Mouse (Mus musculus) adrenal gland, postnatal 10 days (tissue): ENCODE results near the gene Lrp2. TPM values are rescaled to one million over a fixed set of nuclear protein-coding genes. Genes with fewer than 3 reads are reported as not detected.

ENCODE experiments used
- DNase-seq: peaks from one replicate; pipeline ENCODE4 v3.0.0; 2021; ENCODE audit warnings: mixed read lengths
- long read RNA-seq, 2 experiments: library from polyadenylated mRNA; stranded (forward); transcript quantifications; one replicate each; pipeline ENCODE4 v2.0.0; 2021
- total RNA-seq, 2 experiments: library from RNA; stranded (reverse); gene quantifications; 2 replicates each; pipeline ENCODE4 v1.2.3; 2021

Lrp2 gene
- total RNA-seq, result 1 to 10 TPM in 1 of 2 experiments, under 1 TPM in 1; 0.75 to 1.1 TPM
- long read RNA-seq, experiment 1, result 0 reads
- long read RNA-seq, experiment 2, full-length matches to known transcripts, result 1 of 2 reads
- long read RNA-seq, experiment 2, partial matches to known transcripts, result 1 of 2 reads
- long read RNA-seq, experiment 2, other reads (novel, unspliced or antisense), result 0 of 2 reads

DNA sequence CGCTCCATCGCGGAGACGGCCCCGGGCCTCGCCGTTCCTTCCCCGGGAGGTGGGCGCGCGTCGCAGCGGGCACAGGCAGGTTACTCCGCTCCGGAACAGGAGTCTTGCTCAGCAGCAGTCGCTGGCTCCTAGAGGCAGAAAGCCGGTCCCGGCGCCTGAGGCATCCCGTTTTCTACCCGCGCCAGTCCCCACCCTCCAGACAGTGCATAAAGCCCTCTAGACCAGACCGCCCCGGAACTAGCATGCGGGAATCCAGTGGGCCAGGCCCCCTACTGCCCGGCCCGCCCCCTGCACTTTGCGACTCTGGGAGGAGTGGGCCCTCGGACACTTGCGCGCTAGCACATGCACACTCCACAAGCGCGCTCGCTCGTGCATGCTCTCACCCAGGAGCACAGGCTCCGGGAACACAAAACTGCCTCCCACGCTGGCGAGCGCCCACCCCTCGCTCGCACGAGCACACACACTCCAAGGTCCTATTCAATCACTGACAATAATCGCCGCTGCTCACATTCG, at the start of gene Lrp2:
Gene Lrp2 (minus strand): TSS at position 180 of the 513 bp plus-strand sequence.
- peak; percentile 22 for DNase-seq

GRCm38 (mm10) chr2:69635064-69635701, 49.3 kb upstream of the Lrp2 start:
- DNase-seq, result peak; percentile 65

DNA sequence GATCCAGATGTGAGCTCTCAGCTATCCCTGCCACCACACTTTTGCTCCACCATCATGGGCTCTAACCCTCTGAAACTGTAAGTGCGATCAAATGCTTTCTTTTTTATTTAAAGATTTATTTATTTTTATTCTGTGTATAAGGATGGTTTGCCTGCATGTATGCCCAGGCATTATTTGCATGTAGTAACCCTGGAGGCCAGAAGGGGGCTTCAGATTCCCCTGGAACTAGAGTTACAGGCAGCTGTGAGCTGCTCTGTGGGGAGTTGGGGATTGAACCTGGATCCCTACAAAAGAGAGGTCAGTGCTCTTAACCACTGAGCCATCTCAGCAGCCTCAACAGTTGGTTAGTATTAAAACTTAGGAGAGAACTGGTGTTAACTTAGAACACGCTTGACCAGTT, 45.6 kb upstream of the Lrp2 start:
- DNase-seq, result peak; percentile 12

DNA sequence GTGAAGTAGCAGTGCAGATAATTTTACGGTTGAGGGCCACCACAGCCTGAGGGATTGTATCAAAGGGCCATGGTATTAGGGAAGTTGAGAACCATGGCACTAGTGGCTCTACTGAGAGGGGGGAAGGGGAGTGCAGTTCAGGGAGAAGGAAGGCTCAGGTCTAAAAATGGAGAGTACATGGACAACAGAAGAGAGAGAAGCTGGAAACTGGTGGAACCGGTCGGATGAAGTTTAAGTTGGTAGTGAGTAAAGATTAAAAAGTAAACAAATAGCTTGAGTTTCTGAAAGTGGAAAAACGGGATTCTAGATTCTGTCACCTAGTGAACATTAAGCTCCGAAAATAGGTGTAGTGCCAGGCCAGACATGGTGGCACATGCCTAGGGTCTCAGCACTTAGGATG, 44.9 kb upstream of the Lrp2 start:
- DNase-seq, result no peak

GRCm38 (mm10) chr2:69629914-69630313, 44.0 kb upstream of the Lrp2 start:
- DNase-seq, result no peak

DNA sequence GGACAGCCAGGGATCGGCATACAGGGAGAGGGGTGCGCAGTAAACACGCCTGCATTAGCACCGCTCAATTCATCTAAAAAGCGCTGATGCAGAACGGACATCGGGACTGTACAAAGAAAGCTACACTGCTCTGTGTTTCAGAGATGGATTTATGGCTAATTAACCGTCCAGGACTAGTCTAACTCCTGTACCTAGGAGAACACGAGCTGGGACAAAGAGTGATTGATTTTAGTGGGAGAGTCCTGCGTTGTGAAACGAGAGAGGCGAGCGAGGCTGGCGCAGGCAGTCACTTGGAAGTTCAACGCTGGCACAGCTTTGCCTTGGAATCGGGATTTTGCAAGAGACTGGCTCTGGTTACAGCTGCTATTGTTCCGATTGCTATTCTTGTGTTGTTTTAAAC, 43.4 kb upstream of the Lrp2 start:
- peak; percentile 54 for DNase-seq

DNA sequence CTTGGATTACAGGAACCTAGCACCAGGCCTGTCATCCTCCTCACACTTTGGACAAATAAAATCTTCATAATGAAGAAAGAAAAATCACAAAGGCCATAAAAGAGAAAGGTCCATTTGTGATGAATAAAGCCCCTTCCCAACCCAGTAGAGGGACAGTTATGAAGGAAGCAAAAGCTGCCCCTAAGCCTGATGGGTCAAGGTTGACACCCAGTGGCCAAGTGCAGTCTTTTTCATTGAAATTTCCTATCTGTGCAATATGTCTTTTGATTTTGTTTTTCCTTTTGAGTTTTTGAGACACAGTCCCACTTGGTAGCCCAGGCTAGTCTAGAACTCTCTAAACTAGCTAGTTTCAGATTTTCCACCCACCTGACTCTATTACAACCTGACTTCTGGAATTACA, 33.4 kb upstream of the Lrp2 start:
- no peak for DNase-seq

- no peak for DNase-seq
These were observed 32.5 kb upstream of the Lrp2 start for GRCm38 (mm10) chr2:69618336-69618735.

DNA sequence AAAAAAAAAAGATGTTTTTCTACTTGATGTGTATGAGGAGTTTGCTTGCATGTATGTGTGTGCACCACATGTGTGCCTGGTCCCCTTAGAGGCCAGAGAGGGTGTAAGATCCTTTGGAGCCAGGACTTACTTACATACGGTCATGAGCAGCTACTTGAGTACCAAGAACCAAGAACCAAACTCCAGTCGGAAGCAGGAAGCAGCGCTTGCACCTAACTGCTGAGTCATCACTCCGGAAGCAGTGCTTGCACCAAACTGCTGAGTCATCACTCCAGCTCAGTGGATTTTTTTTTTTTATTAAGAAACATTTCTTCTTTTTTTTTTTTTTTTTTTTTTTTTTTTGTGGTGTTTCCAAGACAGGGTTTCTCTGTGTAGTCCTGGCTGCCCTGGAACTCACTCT, 27.4 kb upstream of the Lrp2 start:
- DNase-seq, result peak; percentile 14

- DNase-seq, result no peak
These were observed 26.9 kb upstream of the Lrp2 start for GRCm38 (mm10) chr2:69612716-69613115.

- no peak for DNase-seq
These were observed 26.4 kb upstream of the Lrp2 start for GRCm38 (mm10) chr2:69612237-69612636.

- DNase-seq, result no peak
These were observed 20.8 kb upstream of the Lrp2 start for GRCm38 (mm10) chr2:69606621-69607020.

GRCm38 (mm10) chr2:69603726-69604393, 18.0 kb upstream of the Lrp2 start:
- no peak for DNase-seq

GRCm38 (mm10) chr2:69593168-69593567, 7.3 kb upstream of the Lrp2 start:
- no peak for DNase-seq

DNA sequence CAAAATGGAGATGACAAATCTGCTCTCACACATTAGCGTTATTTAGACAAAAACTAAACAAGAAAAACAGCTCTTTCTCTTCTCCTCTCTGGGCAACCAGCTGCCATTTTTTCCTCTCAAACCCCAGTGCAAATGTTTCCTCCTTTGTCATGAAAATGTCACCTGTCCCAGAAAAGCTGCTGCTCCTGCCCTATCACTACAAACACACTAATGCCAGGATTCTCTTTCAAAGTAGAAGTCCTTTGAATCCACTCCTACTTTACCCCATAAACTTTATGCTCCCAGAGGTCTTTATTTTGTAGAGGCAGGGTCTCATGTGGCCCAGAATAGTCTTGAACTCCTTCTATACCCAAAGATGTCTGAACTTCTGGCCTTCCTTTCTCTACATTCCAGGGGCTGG, 6.7 kb upstream of the Lrp2 start:
- DNase-seq, result no peak

DNA sequence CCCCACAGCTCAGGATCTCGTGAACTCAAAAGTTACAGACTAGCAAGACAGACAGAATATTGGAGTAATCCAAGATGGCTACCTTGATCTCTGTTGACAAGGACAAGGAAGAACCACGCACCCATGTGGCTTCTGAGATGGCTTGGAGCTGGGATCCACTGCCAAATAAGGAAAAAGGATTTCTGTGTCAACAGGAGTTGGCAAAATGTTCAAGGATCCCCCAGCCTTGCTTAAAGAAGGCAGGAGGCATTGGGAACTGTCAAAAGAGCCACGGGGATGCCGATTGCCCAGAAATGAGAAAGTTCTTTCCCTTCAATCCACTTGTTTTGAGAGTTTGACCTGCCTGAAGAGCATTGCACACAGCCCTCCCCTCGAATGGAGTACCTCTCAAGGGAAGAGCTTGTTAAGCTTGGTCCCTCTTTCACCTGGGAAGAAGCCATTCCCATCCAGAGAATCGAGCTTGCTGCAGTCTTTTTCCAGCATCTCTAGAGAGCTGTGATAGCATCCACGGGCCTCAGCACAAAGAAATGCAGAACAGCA, 6.2 kb upstream of the Lrp2 start:
- no peak for DNase-seq

DNA sequence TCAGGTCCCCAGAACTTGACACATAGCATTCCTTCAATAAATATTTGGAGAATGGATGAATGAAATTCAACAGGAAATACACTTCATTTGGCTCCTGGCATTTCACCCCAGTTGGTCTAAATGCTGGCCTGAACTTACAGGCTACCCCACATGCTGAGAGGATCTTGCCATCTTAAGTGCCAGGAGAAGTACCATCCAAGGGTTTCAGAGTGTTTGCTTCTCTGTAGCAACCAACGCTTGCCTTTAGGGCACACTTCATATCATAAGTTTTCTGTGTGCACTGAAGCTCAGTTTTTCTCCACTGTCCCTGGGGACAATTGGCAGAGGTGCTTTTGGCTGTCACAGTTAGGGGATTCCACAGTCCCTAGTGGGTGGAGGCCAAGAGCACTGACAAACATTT, 4.7 kb upstream of the Lrp2 start:
- DNase-seq, result no peak

DNA sequence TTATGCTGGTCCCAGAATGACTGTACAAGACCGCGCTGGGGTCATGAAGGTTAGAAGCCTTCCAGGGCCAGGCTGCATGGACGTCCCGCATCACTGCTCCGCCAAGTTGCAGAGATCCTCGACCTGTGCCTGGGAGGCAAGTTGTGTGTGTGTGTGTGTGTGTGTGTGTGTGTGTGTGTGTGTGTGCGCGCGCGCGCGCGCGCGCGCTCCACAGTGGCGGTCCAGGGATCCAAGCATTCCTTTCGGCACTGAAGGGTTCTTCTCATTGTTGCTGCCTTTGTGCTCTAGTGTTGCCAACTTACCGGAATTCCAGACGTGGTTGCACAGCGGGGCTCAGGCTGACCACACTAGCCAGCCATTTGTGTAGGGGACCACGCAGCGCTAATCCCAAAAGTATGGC, 2.0 kb upstream of the Lrp2 start:
- no peak for DNase-seq

DNA sequence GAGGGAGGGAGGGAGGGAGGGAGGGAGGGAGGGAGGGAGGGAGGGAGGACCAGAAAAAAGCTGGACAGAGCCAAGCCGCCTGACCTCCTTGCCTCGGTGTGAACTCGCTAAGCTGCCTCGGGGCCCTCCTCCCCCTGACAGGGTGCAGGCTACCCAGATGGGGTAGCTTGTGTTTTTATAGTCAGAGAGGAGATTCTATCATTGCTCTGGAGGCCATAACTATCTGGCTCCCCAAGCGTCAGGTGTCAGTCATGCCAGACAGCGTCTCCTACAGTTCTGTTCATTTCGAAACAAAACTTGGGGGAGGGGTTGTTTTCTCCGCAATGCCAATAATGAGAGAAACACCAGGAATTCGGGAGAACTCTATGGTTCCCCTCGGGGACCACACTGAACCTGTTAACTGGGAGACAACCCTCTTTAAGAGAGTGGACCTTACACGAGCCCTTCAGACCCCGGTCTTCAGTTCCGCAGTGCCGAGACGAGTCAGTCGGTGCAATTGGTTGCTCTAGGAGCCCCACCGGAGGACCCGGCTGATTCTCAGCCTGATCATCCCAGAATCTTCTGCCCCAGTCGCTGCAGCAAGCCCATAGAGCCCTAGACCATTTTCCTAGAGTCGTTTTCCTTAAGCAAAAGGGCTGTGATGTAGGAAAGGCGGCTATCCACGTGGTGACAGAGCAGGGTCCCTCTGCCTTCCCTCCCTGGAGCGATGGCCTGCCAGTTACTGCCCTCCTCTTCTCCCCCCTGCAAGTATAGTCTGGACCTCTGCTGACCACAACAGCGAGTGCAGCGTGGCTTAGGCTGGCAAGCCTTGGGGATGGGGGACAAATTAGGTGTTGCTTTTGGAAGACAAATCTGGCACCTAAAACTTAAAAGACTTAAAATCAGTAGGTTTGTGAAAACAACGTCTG, 1.2 kb upstream of the Lrp2 start:
- DNase-seq, result peak; percentile 2

- peak; percentile 22 for DNase-seq
These were observed 527 bp downstream of the Lrp2 start for GRCm38 (mm10) chr2:69585191-69585885.

- DNase-seq, result no peak
These were observed 1.5 kb downstream of the Lrp2 start for GRCm38 (mm10) chr2:69584117-69584933.
